Mouse (Mus musculus) MEL (cell line): ENCODE measurements at regions not wholly inside any gene's neighbourhood (a gene's known extent, or its start where the extent isn't known, plus 50 kb on each side); places are given as distances from the start of the nearest gene placed in this dataset.
A peak's percentile ranks its signal among the peaks of the same experiment; 100 is the strongest.

Source experiments
- DNase-seq: peaks from one replicate; pipeline ENCODE4 v3.0.0; 2011; ENCODE audit warnings: low read depth, low spot score
- H3K27ac ChIP-seq: 2 replicates; pipeline ENCODE4 v1.5.1; 2012; ENCODE audit warnings: low read depth, mild to moderate bottlenecking, control low read depth, low read length, moderate library complexity; ENCODE audit not compliant: control insufficient read depth
- H3K27me3 ChIP-seq, 2 experiments: fragments of 150-350 bp in 1 of 2; sonication (generic) in 1 of 2; 2 replicates each; pipeline ENCODE4 v1.6.1; 2012; ENCODE audit warnings: low read length in 2 of 2, mild to moderate bottlenecking in 2 of 2, improper control_type of control experiment in 1 of 2, moderate library complexity in 1 of 2; ENCODE audit not compliant: insufficient read depth in 2 of 2, control insufficient read depth in 1 of 2
- H3K36me3 ChIP-seq, 2 experiments: 2 replicates each; pipeline ENCODE4 v1.6.1; 2012 to 2014; ENCODE audit warnings: low read length in 2 of 2, improper control_type of control experiment in 1 of 2, inconsistent platforms in 1 of 2, mild to moderate bottlenecking in 1 of 2; ENCODE audit not compliant: insufficient read depth in 2 of 2, control insufficient read depth in 1 of 2
- H3K4me1 ChIP-seq, 2 experiments: fragments of 150-350 bp in 1 of 2; sonication (generic) in 1 of 2; 2 replicates each; pipeline ENCODE4 v1.6.1; 2012; ENCODE audit warnings: low read length in 2 of 2, improper control_type of control experiment in 1 of 2, mild to moderate bottlenecking in 1 of 2; ENCODE audit not compliant: insufficient read depth in 2 of 2, control insufficient read depth in 1 of 2
- H3K4me3 ChIP-seq, 2 experiments: fragments of 150-350 bp in 1 of 2; sonication (generic) in 1 of 2; 2 replicates each; pipeline ENCODE4 v1.5.1; 2012; ENCODE audit warnings: low read depth in 2 of 2, low read length in 2 of 2, mild to moderate bottlenecking in 2 of 2, moderate library complexity in 2 of 2, control low read depth in 1 of 2, improper control_type of control experiment in 1 of 2; ENCODE audit not compliant: control insufficient read depth in 1 of 2, insufficient read depth in 1 of 2
- H3K79me2 ChIP-seq: 2 replicates; pipeline ENCODE4 v1.6.1; 2012; ENCODE audit warnings: mild to moderate bottlenecking, low read length, moderate library complexity; ENCODE audit not compliant: control insufficient read depth, poor library complexity, insufficient read depth
- H3K9ac ChIP-seq: 2 replicates; pipeline ENCODE4 v1.6.1; 2012; ENCODE audit warnings: low read depth, mild to moderate bottlenecking, control low read depth, low read length, moderate library complexity; ENCODE audit not compliant: control insufficient read depth, poor library complexity, severe bottlenecking
- H3K9me3 ChIP-seq: fragments of 150-350 bp; sonication (generic); replicated peaks from 2 replicates; pipeline ENCODE4 v1.6.1; 2012; ENCODE audit warnings: mild to moderate bottlenecking, low read length, improper control_type of control experiment, moderate library complexity; ENCODE audit not compliant: insufficient read depth
- BHLHE40 ChIP-seq: IDR thresholded peaks from 2 replicates; pipeline ENCODE4 v1.6.1; 2012; ENCODE audit warnings: low read depth, mild to moderate bottlenecking, inconsistent platforms, low read length, improper control_type of control experiment, borderline replicate concordance
- CHD1 ChIP-seq: IDR thresholded peaks from 2 replicates; pipeline ENCODE4 v1.6.1; 2012; ENCODE audit warnings: low read depth, mild to moderate bottlenecking, inconsistent platforms, low read length, improper control_type of control experiment
- CTCF ChIP-seq, 3 experiments: IDR thresholded peaks in 2 of 3; conservative IDR thresholded peaks in 1 of 3; 2 replicates each; pipeline ENCODE4 v1.5.1; 2011 to 2012; ENCODE audit warnings: low read length in 3 of 3, low read depth in 2 of 3, mild to moderate bottlenecking in 2 of 3, improper control_type of control experiment in 1 of 3, inconsistent platforms in 1 of 3, mixed read lengths in 1 of 3, moderate library complexity in 1 of 3; ENCODE audit not compliant: control insufficient read depth in 1 of 3, insufficient read depth in 1 of 3, poor library complexity in 1 of 3, severe bottlenecking in 1 of 3
- ELF1 ChIP-seq: IDR thresholded peaks from 2 replicates; pipeline ENCODE4 v1.6.1; 2014; ENCODE audit warnings: low read depth, mild to moderate bottlenecking, inconsistent platforms, low read length, improper control_type of control experiment, moderate library complexity
- EP300 ChIP-seq, 2 experiments: IDR thresholded peaks; 2 replicates each; pipeline ENCODE4 v1.6.1; 2011; ENCODE audit warnings: improper control_type of control experiment in 2 of 2, low read length in 2 of 2, low read depth in 1 of 2, mild to moderate bottlenecking in 1 of 2
- GATA1 ChIP-seq: IDR thresholded peaks from 2 replicates; pipeline ENCODE4 v1.6.1; 2011; ENCODE audit warnings: low read depth, low read length, improper control_type of control experiment
- HCFC1 ChIP-seq: IDR thresholded peaks from 2 replicates; pipeline ENCODE4 v1.6.1; 2012; ENCODE audit warnings: low read depth, mild to moderate bottlenecking, inconsistent platforms, low read length, improper control_type of control experiment, moderate library complexity
- KAT2A ChIP-seq: conservative IDR thresholded peaks from 2 replicates; pipeline ENCODE4 v1.6.1; 2012; ENCODE audit warnings: low read depth, low read length, improper control_type of control experiment, inconsistent platforms
- MAFK ChIP-seq: IDR thresholded peaks from 2 replicates; pipeline ENCODE4 v1.6.1; 2011; ENCODE audit warnings: low read depth, mild to moderate bottlenecking, low read length, improper control_type of control experiment, borderline replicate concordance
- MYB ChIP-seq: IDR thresholded peaks from 2 replicates; pipeline ENCODE4 v1.6.1; 2011; ENCODE audit warnings: mild to moderate bottlenecking, low read depth, low read length, improper control_type of control experiment
- MYC ChIP-seq: IDR thresholded peaks from 2 replicates; pipeline ENCODE4 v1.6.1; 2011; ENCODE audit warnings: low read depth, mild to moderate bottlenecking, low read length, improper control_type of control experiment, moderate library complexity
- NELFE ChIP-seq: IDR thresholded peaks from 2 replicates; pipeline ENCODE4 v1.6.1; 2011; ENCODE audit warnings: low read depth, low read length, improper control_type of control experiment
- NRF1 ChIP-seq: IDR thresholded peaks from 2 replicates; pipeline ENCODE4 v1.6.1; 2014; ENCODE audit warnings: low read depth, mild to moderate bottlenecking, inconsistent platforms, low read length, improper control_type of control experiment, moderate library complexity; ENCODE audit not compliant: poor library complexity, insufficient read depth, severe bottlenecking
- POLR2A ChIP-seq, 2 experiments: IDR thresholded peaks; 2 replicates each; pipeline ENCODE4 v1.6.1; 2011 to 2012; ENCODE audit warnings: low read length in 2 of 2, mild to moderate bottlenecking in 2 of 2, control low read depth in 1 of 2, improper control_type of control experiment in 1 of 2, low read depth in 1 of 2, moderate library complexity in 1 of 2; ENCODE audit not compliant: control insufficient read depth in 1 of 2, insufficient read depth in 1 of 2, poor library complexity in 1 of 2
- POLR2AphosphoS2 ChIP-seq: IDR thresholded peaks from 2 replicates; pipeline ENCODE4 v1.6.1; 2011; ENCODE audit warnings: low read length, improper control_type of control experiment
- POLR2AphosphoS5 ChIP-seq: IDR thresholded peaks from 2 replicates; pipeline ENCODE4 v1.6.1; 2012; ENCODE audit warnings: low read depth, borderline replicate concordance, mild to moderate bottlenecking, inconsistent platforms, low read length, moderate library complexity, mixed read lengths
- SIN3A ChIP-seq: IDR thresholded peaks from 2 replicates; pipeline ENCODE4 v1.6.1; 2012; ENCODE audit warnings: low read length, improper control_type of control experiment, inconsistent platforms
- SMC3 ChIP-seq: IDR thresholded peaks from 2 replicates; pipeline ENCODE4 v1.6.1; 2011; ENCODE audit warnings: low read depth, low read length, improper control_type of control experiment
- TAL1 ChIP-seq: IDR thresholded peaks from 2 replicates; pipeline ENCODE4 v1.6.1; 2012; ENCODE audit warnings: mild to moderate bottlenecking, inconsistent platforms, low read length, moderate library complexity, mixed read lengths
- TBP ChIP-seq: IDR thresholded peaks from 2 replicates; pipeline ENCODE4 v1.8.0; 2011; ENCODE audit warnings: low read depth, low read length, improper control_type of control experiment
- USF1 ChIP-seq: IDR thresholded peaks from 2 replicates; pipeline ENCODE4 v1.6.1; 2014; ENCODE audit warnings: low read depth, mild to moderate bottlenecking, inconsistent platforms, low read length, improper control_type of control experiment, moderate library complexity
- ZC3H11A ChIP-seq: IDR thresholded peaks from 2 replicates; pipeline ENCODE4 v1.6.1; 2012; ENCODE audit warnings: low read depth, mild to moderate bottlenecking, inconsistent platforms, low read length, improper control_type of control experiment

DNA sequence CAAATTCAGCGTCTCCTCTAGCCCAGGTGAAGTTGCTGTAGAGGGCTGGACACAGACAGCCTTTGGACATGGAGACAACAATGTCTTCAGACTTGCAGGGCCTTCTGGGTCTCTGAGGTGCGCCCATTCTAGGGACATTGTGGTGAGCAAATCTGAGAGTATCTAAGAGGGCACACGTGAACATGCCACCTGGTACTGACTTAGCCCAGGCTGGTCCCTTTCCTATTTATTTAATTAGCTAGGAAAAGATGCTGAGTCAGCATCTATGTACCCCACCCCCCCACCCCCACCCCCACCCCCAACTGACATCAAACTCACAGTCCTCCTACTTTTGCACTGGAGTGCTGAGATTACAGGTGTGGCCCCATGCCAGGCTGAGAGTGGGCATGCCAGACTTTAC is 81.7 kb upstream of the Pcbd1 start:
- no peak overlapping the region for H3K4me3 ChIP-seq
- H3K4me1 ChIP-seq = no peaks in the 10 kb centered on the region
- no peaks in the 10 kb centered on the region for H3K9me3 ChIP-seq
- no peak for DNase-seq
- H3K27me3 ChIP-seq = no peaks in the 10 kb centered on the region
- H3K79me2 ChIP-seq = no peaks in the 10 kb centered on the region
- H3K9ac ChIP-seq = no peak overlapping the region
- no peaks in the 10 kb centered on the region for H3K36me3 ChIP-seq
- H3K27ac ChIP-seq = no peak overlapping the region
- TF ChIP-seq USF1 (no peak), MAFK (0 out of 2 replicates have a peak, but pooled peaks have one; percentile 30)

DNA sequence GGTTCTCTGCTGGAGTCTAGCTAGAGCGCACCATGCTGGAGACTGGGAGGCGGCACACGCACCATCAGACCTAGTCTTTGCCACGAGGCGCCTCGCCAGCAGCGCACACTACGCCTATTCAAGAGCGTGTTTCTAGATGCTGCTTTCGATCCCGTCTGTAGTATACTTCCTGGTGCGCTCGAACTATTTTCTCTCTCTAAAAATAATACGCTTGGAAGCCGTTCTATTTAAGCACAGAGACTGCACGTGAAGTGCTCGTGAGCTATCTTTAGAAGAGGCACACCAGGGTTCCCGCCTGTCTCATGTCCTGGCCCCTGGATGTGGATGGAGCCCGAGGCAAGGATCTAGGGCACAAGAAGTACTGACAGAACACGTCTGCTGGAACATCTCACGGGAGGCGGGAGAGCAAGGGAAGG is 87.4 kb upstream of the Pcbd1 start:
- TF ChIP-seq POLR2AphosphoS2 (no peak), ELF1 (no peak), KAT2A (no peak), TAL1 (no peak), GATA1 (no peak), BHLHE40 (no peak), MYC (no peak), POLR2A (IDR thresholded peaks at IDR 0.05; ENCODE audit: control insufficient read depth in 1 of 2, insufficient read depth in 1 of 2, low read depth in 1 of 2, low read length in 2 of 2, poor library complexity in 1 of 2) (no peak), SIN3A (no peak), EP300 (IDR thresholded peaks at IDR 0.05; ENCODE audit: low read depth in 1 of 2, low read length in 2 of 2) (no peak), CHD1 (no peak), NELFE (no peak), CTCF (IDR thresholded peaks at IDR 0.05 in 2 of 3, conservative IDR thresholded peaks at IDR 0.05 in 1 of 3; ENCODE audit: control insufficient read depth in 1 of 3, insufficient read depth in 1 of 3, low read depth in 2 of 3, low read length in 3 of 3, poor library complexity in 1 of 3, severe bottlenecking in 1 of 3) (no peak), POLR2AphosphoS5 (no peak), USF1 (no peak)

DNA sequence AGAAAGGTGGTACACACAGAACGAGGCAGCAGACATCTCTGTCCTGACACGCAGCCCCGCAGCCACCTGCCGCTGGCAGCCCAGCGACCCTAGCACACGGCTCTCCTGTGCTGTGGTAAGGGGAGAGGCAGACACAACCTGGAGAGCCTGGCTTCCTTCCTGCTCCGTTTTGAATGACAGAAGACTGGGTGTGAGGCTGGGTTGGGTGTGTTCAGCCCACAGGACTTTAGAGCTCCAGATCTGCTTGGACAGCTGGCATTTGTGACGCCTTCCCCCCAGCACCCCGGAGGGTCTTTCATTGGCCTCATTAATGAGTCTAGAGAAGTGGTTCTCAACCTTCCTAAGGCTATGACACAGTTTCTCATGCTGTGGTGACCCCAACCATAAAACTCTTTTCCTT is 91.7 kb upstream of the Pcbd1 start:
- no peaks in the 10 kb centered on the region for H3K9me3 ChIP-seq
- no peaks in the 10 kb centered on the region for H3K79me2 ChIP-seq
- no peak overlapping the region for H3K4me3 ChIP-seq
- no peak for DNase-seq
- TF ChIP-seq USF1 (no peak), MAFK (no peak), ELF1 (no peak), NRF1 (no peak), HCFC1 (no peak), TBP (no peak), ZC3H11A (no peak), CHD1 (no peak), MYB (no peak), MYC (no peak), GATA1 (no peak), SMC3 (no peak)
- H3K27me3 ChIP-seq = no peaks in the 10 kb centered on the region
- no peak overlapping the region for H3K9ac ChIP-seq
- H3K27ac ChIP-seq = no peak overlapping the region
- H3K36me3 ChIP-seq = no peaks in the 10 kb centered on the region
- no peaks in the 10 kb centered on the region for H3K4me1 ChIP-seq

More for the DNA sequence above, 87.4 kb upstream of the Pcbd1 start:
- no peaks in the 10 kb centered on the region for H3K4me1 ChIP-seq
- no peak overlapping the region for H3K27ac ChIP-seq
- H3K9ac ChIP-seq = no peak overlapping the region
- H3K4me3 ChIP-seq = no peak overlapping the region
- no peak for DNase-seq
- no peaks in the 10 kb centered on the region for H3K27me3 ChIP-seq
- no peaks in the 10 kb centered on the region for H3K36me3 ChIP-seq
- H3K9me3 ChIP-seq = no peaks in the 10 kb centered on the region
- no peaks in the 10 kb centered on the region for H3K79me2 ChIP-seq
